Mouse (Mus musculus) heart, embryonic 11.5 days (tissue): ENCODE measurements around the gene Trp73. TPM values are rescaled to one million over a fixed set of nuclear protein-coding genes. Genes with fewer than 3 reads are reported as not detected.

Source experiments
- ATAC-seq: fragments of 200-750 bp; cut with Nextera tagmentation; replicated peaks from 2 replicates; pipeline ENCODE4 v1.8.0; 2017; ENCODE audit warnings: moderate library complexity; ENCODE audit not compliant: insufficient number of reproducible peaks, low FRiP score, low TSS enrichment
- H3K27ac ChIP-seq: fragments of 300-500 bp; sonication (generic); 2 replicates; pipeline ENCODE4 v1.5.1; 2014; ENCODE audit warnings: mild to moderate bottlenecking, low read depth, low read length
- H3K27me3 ChIP-seq: fragments of 300-500 bp; sonication (generic); 2 replicates; pipeline ENCODE4 v1.6.1; 2014; ENCODE audit warnings: mild to moderate bottlenecking, low read length, mixed read lengths; ENCODE audit not compliant: control insufficient read depth, insufficient read depth
- H3K36me3 ChIP-seq: fragments of 300-500 bp; sonication (generic); 2 replicates; pipeline ENCODE4 v1.6.1; 2014; ENCODE audit warnings: mild to moderate bottlenecking, low read length, moderate library complexity, mixed read lengths; ENCODE audit not compliant: control insufficient read depth, insufficient read depth
- H3K4me1 ChIP-seq: fragments of 300-500 bp; sonication (generic); 2 replicates; pipeline ENCODE4 v1.6.1; 2014; ENCODE audit warnings: low read length; ENCODE audit not compliant: control insufficient read depth, insufficient read depth
- H3K4me2 ChIP-seq: fragments of 300-500 bp; sonication (generic); 2 replicates; pipeline ENCODE4 v1.6.1; 2014; ENCODE audit warnings: mild to moderate bottlenecking, moderate library complexity
- H3K4me3 ChIP-seq: fragments of 300-500 bp; sonication (generic); 2 replicates; pipeline ENCODE4 v1.5.1; 2014; ENCODE audit warnings: low read depth, low read length
- H3K9ac ChIP-seq: fragments of 300-500 bp; sonication (generic); 2 replicates; pipeline ENCODE4 v1.6.1; 2014; ENCODE audit warnings: mild to moderate bottlenecking, low read depth, low read length, moderate library complexity
- H3K9me3 ChIP-seq: fragments of 300-500 bp; sonication (generic); replicated peaks from 2 replicates; pipeline ENCODE4 v1.6.1; 2016; ENCODE audit warnings: low read length; ENCODE audit not compliant: control insufficient read depth
- WGBS: fragments of 180-500 bp; shearing (Covaris S2); extraction: QIAGEN DNeasy Blood & Tissue Kit; methylation state at CpG from one replicate; pipeline ENCODE4 v1.1.7; 2014; ENCODE audit not compliant: insufficient replicate concordance; 5-methylcytosine and 5-hydroxymethylcytosine counted together
- polyA plus RNA-seq: library from polyadenylated mRNA; unstranded; fragments of >200 nt; fragmentation: Nextera tagmentation; extraction: Ambion mirVana; gene quantifications from 2 replicates; pipeline ENCODE4 v1.2.1, GENCODE M21; 2014

Trp73 gene
- polyA plus RNA-seq, 1 experiment from 2014 or later = not detected

GRCm38 (mm10) chr4:154103912-154104311 lies 36.1 kb downstream of the Trp73 start:
- H3K27me3 ChIP-seq = peaks cover 52% of the 10 kb centered on the region
- H3K4me3 ChIP-seq = no peak overlapping the region
- no peak overlapping the region for H3K9ac ChIP-seq
- H3K9me3 ChIP-seq = no peaks in the 10 kb centered on the region
- H3K36me3 ChIP-seq = no peaks in the 10 kb centered on the region
- H3K4me2 ChIP-seq = no peak overlapping the region
- H3K4me1 ChIP-seq = no peaks in the 10 kb centered on the region
- H3K27ac ChIP-seq = no peak overlapping the region
- WGBS = 78% methylated on average over 10 of the region's 10 CpGs
- no peak for ATAC-seq

DNA sequence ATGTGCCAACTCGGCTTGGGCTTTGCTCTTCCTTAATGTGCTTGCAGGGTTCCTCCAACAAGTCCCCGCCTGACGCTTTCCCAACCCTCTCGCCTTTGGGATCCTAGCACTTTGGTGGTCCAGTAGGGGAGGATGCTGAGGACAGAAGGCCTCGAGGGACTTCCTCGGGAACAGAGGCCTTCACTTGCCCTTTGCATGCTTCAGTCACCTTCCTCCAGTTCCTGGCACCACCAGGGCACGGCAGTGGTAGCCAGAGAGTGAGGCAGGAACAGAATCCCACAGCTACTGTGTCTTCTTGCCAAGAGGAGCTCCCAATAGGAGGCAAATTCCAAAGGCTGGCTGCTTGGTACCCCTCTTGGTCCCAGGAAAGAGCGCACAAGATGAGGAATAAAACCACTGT lies 36.6 kb downstream of the Trp73 start:
- no peak overlapping the region for H3K4me2 ChIP-seq
- no peak overlapping the region for H3K27ac ChIP-seq
- H3K9me3 ChIP-seq = no peaks in the 10 kb centered on the region
- no peak for ATAC-seq
- no peaks in the 10 kb centered on the region for H3K4me1 ChIP-seq
- H3K4me3 ChIP-seq = no peak overlapping the region
- 64% methylated on average over 8 of the region's 8 CpGs for WGBS
- no peak overlapping the region for H3K9ac ChIP-seq
- H3K36me3 ChIP-seq = no peaks in the 10 kb centered on the region
- H3K27me3 ChIP-seq = peaks cover 52% of the 10 kb centered on the region

GRCm38 (mm10) chr4:154099361-154099760 lies 40.6 kb downstream of the Trp73 start:
- no peak for ATAC-seq
- H3K4me2 ChIP-seq = no peak overlapping the region
- H3K36me3 ChIP-seq = no peaks in the 10 kb centered on the region
- no peak overlapping the region for H3K4me3 ChIP-seq
- peaks cover 54% of the 10 kb centered on the region for H3K27me3 ChIP-seq
- WGBS = 27% methylated on average over 7 of the region's 7 CpGs
- no peak overlapping the region for H3K9ac ChIP-seq
- no peak overlapping the region for H3K27ac ChIP-seq
- H3K4me1 ChIP-seq = no peaks in the 10 kb centered on the region
- H3K9me3 ChIP-seq = no peaks in the 10 kb centered on the region

DNA sequence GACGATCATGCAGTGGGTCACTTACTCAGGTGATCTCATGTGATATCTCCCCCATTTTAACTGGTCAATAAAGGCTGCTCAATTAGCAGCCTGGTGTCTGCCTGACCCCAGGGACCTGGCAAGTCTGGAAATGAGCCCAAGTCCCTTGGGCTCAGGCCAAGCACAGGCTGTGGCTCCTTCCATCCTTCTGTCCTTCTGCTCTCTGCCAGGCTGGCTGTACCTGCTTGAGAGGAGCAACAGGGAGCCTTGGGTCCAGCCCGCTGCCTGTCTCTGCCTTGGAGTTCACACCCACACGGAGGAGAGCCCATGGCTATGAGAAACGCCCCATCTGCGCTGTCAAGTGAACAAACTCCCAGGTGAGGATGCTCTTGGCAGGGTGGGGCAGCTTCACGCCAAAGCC lies 43.9 kb downstream of the Trp73 start:
- no peaks in the 10 kb centered on the region for H3K4me1 ChIP-seq
- no peak overlapping the region for H3K9ac ChIP-seq
- no peak overlapping the region for H3K27ac ChIP-seq
- no peaks in the 10 kb centered on the region for H3K9me3 ChIP-seq
- H3K36me3 ChIP-seq = no peaks in the 10 kb centered on the region
- peaks cover 48% of the 10 kb centered on the region for H3K27me3 ChIP-seq
- H3K4me3 ChIP-seq = no peak overlapping the region
- no peak overlapping the region for H3K4me2 ChIP-seq
- WGBS = 19% methylated on average over 6 of the region's 6 CpGs
- ATAC-seq = no peak

GRCm38 (mm10) chr4:154093210-154093609 lies 46.8 kb downstream of the Trp73 start:
- no peaks in the 10 kb centered on the region for H3K4me1 ChIP-seq
- H3K27me3 ChIP-seq = peaks cover 43% of the 10 kb centered on the region
- no peaks in the 10 kb centered on the region for H3K9me3 ChIP-seq
- no peaks in the 10 kb centered on the region for H3K36me3 ChIP-seq
- no peak for ATAC-seq
- H3K4me2 ChIP-seq = no peak overlapping the region
- WGBS = 21% methylated on average over 9 of the region's 9 CpGs
- no peak overlapping the region for H3K27ac ChIP-seq
- no peak overlapping the region for H3K4me3 ChIP-seq
- no peak overlapping the region for H3K9ac ChIP-seq

DNA sequence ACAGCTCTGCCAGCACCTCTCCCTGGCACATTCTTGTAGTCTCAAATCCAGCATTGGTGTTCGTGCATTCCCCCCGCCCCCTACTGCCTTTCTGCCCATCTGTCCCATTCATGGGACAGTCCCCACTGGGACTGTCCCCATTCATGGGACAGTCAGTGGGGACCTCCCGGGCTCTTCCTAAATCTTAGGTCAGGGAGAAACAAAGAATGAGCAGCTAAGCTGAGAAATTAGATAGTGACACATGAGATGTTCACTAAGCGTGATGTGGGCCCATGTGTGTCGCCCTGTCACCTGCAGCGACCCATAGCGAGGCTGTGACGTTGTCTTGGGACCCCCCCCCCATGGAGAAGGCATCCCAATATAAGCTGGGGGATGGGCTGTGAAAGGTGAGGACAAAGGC lies 48.7 kb downstream of the Trp73 start:
- Histone ChIP-seq H3K27ac (no peak overlapping the region), H3K9me3 (no peaks in the 10 kb centered on the region), H3K4me3 (no peak overlapping the region), H3K4me1 (no peaks in the 10 kb centered on the region), H3K4me2 (no peak overlapping the region), H3K36me3 (no peaks in the 10 kb centered on the region), H3K9ac (no peak overlapping the region), H3K27me3 (peaks cover 41% of the 10 kb centered on the region)
- 76% methylated on average over 8 of the region's 8 CpGs for WGBS
- ATAC-seq = no peak

DNA sequence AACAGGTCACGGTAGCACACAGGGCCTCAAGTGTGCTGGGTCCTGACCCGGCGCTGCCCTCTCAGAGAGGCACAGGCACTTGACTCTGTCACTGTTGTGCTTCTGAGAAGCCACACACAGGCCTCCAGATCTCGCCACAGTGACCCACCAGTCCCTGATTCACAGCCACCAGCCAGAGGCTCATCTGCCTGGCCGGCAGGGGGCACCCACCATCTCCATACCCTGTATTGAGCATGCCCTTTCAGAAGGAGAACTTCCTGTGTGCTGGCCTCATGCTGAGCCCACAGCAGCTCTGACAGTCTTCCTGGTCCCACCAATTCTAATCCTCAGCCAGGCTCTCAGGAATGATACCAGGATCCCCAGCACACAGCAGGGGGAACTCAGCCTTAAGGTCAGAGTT lies 50.8 kb downstream of the Trp73 start:
- H3K27me3 ChIP-seq = peaks cover 41% of the 10 kb centered on the region
- no peak overlapping the region for H3K27ac ChIP-seq
- H3K36me3 ChIP-seq = no peaks in the 10 kb centered on the region
- no peak overlapping the region for H3K9ac ChIP-seq
- no peak overlapping the region for H3K4me3 ChIP-seq
- 43% methylated on average over 5 of the region's 5 CpGs for WGBS
- H3K4me1 ChIP-seq = no peaks in the 10 kb centered on the region
- H3K4me2 ChIP-seq = no peak overlapping the region
- H3K9me3 ChIP-seq = no peaks in the 10 kb centered on the region
- no peak for ATAC-seq

DNA sequence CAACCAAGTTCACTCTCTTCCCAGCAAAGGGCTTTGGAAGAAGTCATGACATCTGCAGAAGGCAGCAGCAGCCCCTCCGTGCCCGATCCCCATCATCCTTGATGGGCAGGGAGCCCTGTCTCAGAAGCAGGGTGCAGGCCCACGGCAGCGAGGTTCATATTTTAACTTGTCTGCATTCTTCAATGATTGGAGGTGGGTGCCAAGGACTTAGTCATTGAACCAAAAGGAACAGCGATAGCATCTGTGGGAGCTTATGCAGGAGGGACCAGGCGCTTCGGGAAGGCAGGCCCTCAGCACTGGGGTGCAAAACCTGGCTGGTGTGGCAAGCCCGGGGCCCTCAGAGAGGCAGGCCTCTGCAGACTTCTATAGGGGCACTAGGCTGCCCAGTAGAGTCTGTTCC lies 53.6 kb downstream of the Trp73 start:
- no peaks in the 10 kb centered on the region for H3K4me1 ChIP-seq
- WGBS = 81% methylated on average over 8 of the region's 8 CpGs
- peaks cover 41% of the 10 kb centered on the region for H3K27me3 ChIP-seq
- no peaks in the 10 kb centered on the region for H3K9me3 ChIP-seq
- H3K9ac ChIP-seq = no peak overlapping the region
- no peak overlapping the region for H3K4me3 ChIP-seq
- H3K36me3 ChIP-seq = no peaks in the 10 kb centered on the region
- H3K27ac ChIP-seq = no peak overlapping the region
- H3K4me2 ChIP-seq = no peak overlapping the region
- ATAC-seq = no peak

DNA sequence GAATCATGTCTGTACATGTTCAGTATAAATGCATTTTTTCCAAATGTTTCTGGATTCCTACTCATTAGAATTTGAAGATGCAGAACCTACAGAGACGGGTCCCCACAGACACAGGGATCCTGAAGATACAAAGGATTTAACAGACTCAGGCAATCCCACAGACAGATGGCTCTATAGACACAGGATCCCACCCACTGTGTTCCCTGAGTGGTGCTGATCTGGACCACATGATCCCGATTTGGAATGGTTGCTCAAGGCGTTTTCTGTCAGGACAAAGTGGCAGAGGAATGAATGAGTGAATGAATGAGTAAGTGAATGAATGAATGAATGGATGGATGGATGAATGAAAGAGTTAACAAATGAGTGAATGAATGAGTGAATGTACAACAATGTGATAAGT lies 54.2 kb downstream of the Trp73 start:
- 66% methylated on average over 3 of the region's 3 CpGs for WGBS
- no peak overlapping the region for H3K9ac ChIP-seq
- no peak overlapping the region for H3K4me3 ChIP-seq
- H3K36me3 ChIP-seq = no peaks in the 10 kb centered on the region
- peaks cover 43% of the 10 kb centered on the region for H3K27me3 ChIP-seq
- H3K27ac ChIP-seq = no peak overlapping the region
- H3K9me3 ChIP-seq = no peaks in the 10 kb centered on the region
- no peak overlapping the region for H3K4me2 ChIP-seq
- no peak for ATAC-seq
- H3K4me1 ChIP-seq = no peaks in the 10 kb centered on the region; the same call in 1 of the 2 replicates
